Mouse (Mus musculus): ENCODE data around the gene Rufy3.
A peak's percentile ranks its signal among the peaks of the same experiment; 100 is the strongest.

- TF ChIP-seq POLR2A (IDR thresholded peaks at IDR 0.05; ENCODE audit: insufficient read depth, low read depth, low read length) (no peak), EP300 (IDR thresholded peaks at IDR 0.05; ENCODE audit: insufficient read depth, low read depth, low read length) (no peak), CTCF (IDR thresholded peaks at IDR 0.05) (peak; percentile 14; the same call in 1 of the 2 replicates)
Observed at GRCm38 (mm10) chr5:88693057-88693456, 128.2 kb downstream of the Rufy3 start.
